Mouse (Mus musculus) C2C12 (cell line): Measurements from ENCODE around the gene 1700025B11Rik. TPM values are rescaled to one million over a fixed set of nuclear protein-coding genes. Genes with fewer than 3 reads are reported as not detected.

Experiments
- H3K27me3 ChIP-seq: one replicate; pipeline ENCODE4 v1.6.1; 2011; ENCODE audit not compliant: control insufficient read depth, insufficient read depth, insufficient read length
- H3K36me3 ChIP-seq: one replicate; pipeline ENCODE4 v1.6.1; 2011; ENCODE audit not compliant: control insufficient read depth, insufficient read depth
- H3K4me3 ChIP-seq: one replicate; pipeline ENCODE4 v1.5.1; 2011; ENCODE audit warnings: mild to moderate bottlenecking, control low read depth; ENCODE audit not compliant: poor library complexity, insufficient read depth, severe bottlenecking
- H3K79me2 ChIP-seq: one replicate; pipeline ENCODE4 v1.6.1; 2011; ENCODE audit not compliant: control insufficient read depth, insufficient read depth
- H3K79me3 ChIP-seq: one replicate; pipeline ENCODE4 v1.6.1; 2011; ENCODE audit warnings: low read depth, control low read depth
- H3ac ChIP-seq: one replicate; pipeline ENCODE3; 2011; ENCODE audit warnings: low read depth; ENCODE audit not compliant: control insufficient read depth, insufficient read length
- CEBPB ChIP-seq: IDR thresholded peaks from one replicate; pipeline ENCODE4 v1.6.1; 2011; ENCODE audit warnings: low read depth, mild to moderate bottlenecking, control low read depth, moderate library complexity
- CTCF ChIP-seq: IDR thresholded peaks from one replicate; pipeline ENCODE4 v1.5.1; 2011; ENCODE audit not compliant: control insufficient read depth, insufficient read depth, insufficient read length
- FOSL1 ChIP-seq: IDR thresholded peaks from one replicate; pipeline ENCODE4 v1.8.0; 2011; ENCODE audit warnings: mild to moderate bottlenecking, low read length; ENCODE audit not compliant: poor library complexity, insufficient read depth, severe bottlenecking
- MAX ChIP-seq: IDR thresholded peaks from one replicate; pipeline ENCODE4 v1.6.1; 2011; ENCODE audit warnings: mild to moderate bottlenecking, control low read depth
- MYOD1 ChIP-seq: IDR thresholded peaks from one replicate; pipeline ENCODE4 v1.6.1; 2011; ENCODE audit warnings: low read depth; ENCODE audit not compliant: control insufficient read depth, insufficient read length
- MYOG ChIP-seq: IDR thresholded peaks from one replicate; pipeline ENCODE4 v1.6.1; 2011; ENCODE audit not compliant: control insufficient read depth, insufficient read length; ENCODE audit errors: extremely low read depth
- USF1 ChIP-seq: IDR thresholded peaks from one replicate; pipeline ENCODE4 v1.6.1; 2011; ENCODE audit warnings: low read depth, mild to moderate bottlenecking, control low read depth, moderate library complexity
- long read RNA-seq, 2 experiments: library from polyadenylated mRNA; unstranded; transcript quantifications; one replicate each; pipeline ENCODE4 v2.0.0; 2019 to 2020
- polyA plus RNA-seq: library from polyadenylated mRNA; unstranded; fragments of >200 nt; fragmentation: generic; extraction: Trizol; gene quantifications from one replicate; pipeline ENCODE4 v1.2.1, GENCODE M21; 2012; ENCODE audit warnings: missing spikeins

Gene 1700025B11Rik
- not detected for polyA plus RNA-seq
- long read RNA-seq, experiment 1: 0 reads
- long read RNA-seq, experiment 2: 0 reads

GRCm38 (mm10) chr15:77561792-77562191 is at the start of gene 1700025B11Rik:
Gene 1700025B11Rik (minus strand): TSS chr15:77561892.
- no peak for TF ChIP-seq USF1
- no peak for TF ChIP-seq CEBPB
- TF ChIP-seq MYOD1: no peak
- no peak for TF ChIP-seq CTCF
- no peak for TF ChIP-seq FOSL1
- no peak for TF ChIP-seq MYOG
- no peak for TF ChIP-seq MAX
- Histone ChIP-seq H3ac (no peak within 1 kb of the TSS), H3K36me3 (no peaks in the 10 kb centered on the region), H3K27me3 (peaks cover 21% of the 10 kb centered on the region), H3K79me2 (no peaks in the 10 kb centered on the region), H3K79me3 (no peaks in the 10 kb centered on the region), H3K4me3 (no peak within 1 kb of the TSS)

- Histone ChIP-seq H3K27me3 (peaks cover 7% of the 10 kb centered on the region), H3K4me3 (no peak overlapping the region), H3K79me3 (no peaks in the 10 kb centered on the region), H3K36me3 (no peaks in the 10 kb centered on the region), H3ac (no peak overlapping the region), H3K79me2 (no peaks in the 10 kb centered on the region)
- no peak for TF ChIP-seq MAX
These were observed 44.4 kb upstream of the 1700025B11Rik start for GRCm38 (mm10) chr15:77606069-77606468.

- Histone ChIP-seq H3K79me3 (no peaks in the 10 kb centered on the region), H3K27me3 (no peaks in the 10 kb centered on the region), H3K36me3 (no peaks in the 10 kb centered on the region), H3K4me3 (no peak within 1 kb of the TSS), H3K79me2 (no peaks in the 10 kb centered on the region), H3ac (no peak within 1 kb of the TSS)
- TF ChIP-seq MYOG (no peak), CEBPB (no peak), CTCF (no peak), FOSL1 (no peak), MAX (no peak), USF1 (no peak), MYOD1 (no peak)
These were observed 37.3 kb upstream of the 1700025B11Rik start, which contains the start of gene Gm36245 for GRCm38 (mm10) chr15:77598958-77599357. Gene Gm36245 (plus strand): TSS chr15:77599258.

- TF ChIP-seq MYOG: no peak
- TF ChIP-seq CEBPB: no peak
- H3ac ChIP-seq: no peak overlapping the region
- H3K27me3 ChIP-seq: no peaks in the 10 kb centered on the region
- no peak overlapping the region for H3K4me3 ChIP-seq
- H3K79me2 ChIP-seq: no peaks in the 10 kb centered on the region
- H3K79me3 ChIP-seq: no peaks in the 10 kb centered on the region
- no peaks in the 10 kb centered on the region for H3K36me3 ChIP-seq
These were observed 36.7 kb upstream of the 1700025B11Rik start for GRCm38 (mm10) chr15:77598429-77598828.

GRCm38 (mm10) chr15:77595961-77596360 is 34.3 kb upstream of the 1700025B11Rik start, which contains the start of gene Apol10b:
Gene Apol10b (minus strand): TSS chr15:77596125.
- Histone ChIP-seq H3K4me3 (peak within 1 kb of the TSS; percentile 21), H3ac (peak within 1 kb of the TSS; percentile 38), H3K79me2 (no peaks in the 10 kb centered on the region), H3K79me3 (no peaks in the 10 kb centered on the region), H3K27me3 (no peaks in the 10 kb centered on the region), H3K36me3 (no peaks in the 10 kb centered on the region)
- TF ChIP-seq MAX: peak; percentile 34
- TF ChIP-seq CTCF: no peak
- TF ChIP-seq USF1: no peak
- no peak for TF ChIP-seq CEBPB

GRCm38 (mm10) chr15:77593557-77593956 is 31.9 kb upstream of the 1700025B11Rik start:
- no peaks in the 10 kb centered on the region for H3K27me3 ChIP-seq
- no peak for TF ChIP-seq FOSL1
- TF ChIP-seq MYOD1: no peak
- TF ChIP-seq MAX: no peak
- no peak for TF ChIP-seq CTCF
- no peak for TF ChIP-seq CEBPB
- TF ChIP-seq USF1: no peak
- no peak for TF ChIP-seq MYOG
- no peaks in the 10 kb centered on the region for H3K79me3 ChIP-seq
- no peaks in the 10 kb centered on the region for H3K79me2 ChIP-seq
- no peak overlapping the region for H3ac ChIP-seq
- H3K36me3 ChIP-seq: no peaks in the 10 kb centered on the region
- no peak overlapping the region for H3K4me3 ChIP-seq

- TF ChIP-seq MYOD1: no peak
- no peak for TF ChIP-seq CTCF
- no peak for TF ChIP-seq CEBPB
- no peak for TF ChIP-seq MYOG
- no peak for TF ChIP-seq FOSL1
- no peak for TF ChIP-seq MAX
- no peak for TF ChIP-seq USF1
- no peak overlapping the region for H3ac ChIP-seq
- H3K79me2 ChIP-seq: no peaks in the 10 kb centered on the region
- H3K4me3 ChIP-seq: no peak overlapping the region
- H3K79me3 ChIP-seq: no peaks in the 10 kb centered on the region
- H3K36me3 ChIP-seq: no peaks in the 10 kb centered on the region
- no peaks in the 10 kb centered on the region for H3K27me3 ChIP-seq
These were observed 29.2 kb upstream of the 1700025B11Rik start for GRCm38 (mm10) chr15:77590881-77591280.
